Mouse (Mus musculus) midbrain, embryonic 14.5 days (tissue): ENCODE data around the gene Armt1. TPM values are rescaled to one million over a fixed set of nuclear protein-coding genes. Genes with fewer than 3 reads are reported as not detected.

Experiments
- ATAC-seq: fragments of 200-750 bp; cut with Nextera tagmentation; 2 replicates; pipeline ENCODE4 v1.8.0; 2017; ENCODE audit warnings: moderate number of reproducible peaks, moderate library complexity; ENCODE audit not compliant: low FRiP score, low TSS enrichment
- DNase-seq: peaks from one replicate; pipeline ENCODE4 v3.0.0-alpha.2; 2015
- H3K27ac ChIP-seq: fragments of 300-500 bp; sonication (generic); replicated peaks from 2 replicates; pipeline ENCODE4 v1.5.1; 2014; ENCODE audit warnings: mild to moderate bottlenecking, low read depth, low read length, moderate library complexity
- H3K27me3 ChIP-seq: fragments of 300-500 bp; sonication (generic); 2 replicates; pipeline ENCODE4 v1.6.1; 2014; ENCODE audit warnings: low read length, control low read depth, mixed read lengths; ENCODE audit not compliant: control insufficient read depth, insufficient read depth
- H3K36me3 ChIP-seq: fragments of 300-500 bp; sonication (generic); 2 replicates; pipeline ENCODE4 v1.6.1; 2014; ENCODE audit warnings: low read length, control low read depth; ENCODE audit not compliant: control insufficient read depth, insufficient read depth
- H3K4me1 ChIP-seq: fragments of 300-500 bp; sonication (generic); 2 replicates; pipeline ENCODE4 v1.6.1; 2014; ENCODE audit warnings: mild to moderate bottlenecking, antibody characterized with exemption, low read length, control low read depth; ENCODE audit not compliant: control insufficient read depth, insufficient read depth
- H3K4me2 ChIP-seq: fragments of 300-500 bp; sonication (generic); 2 replicates; pipeline ENCODE4 v1.6.1; 2014; ENCODE audit warnings: mild to moderate bottlenecking, low read length, moderate library complexity
- H3K4me3 ChIP-seq: fragments of 300-500 bp; sonication (generic); replicated peaks from 2 replicates; pipeline ENCODE4 v1.5.1; 2014; ENCODE audit warnings: low read depth, low read length
- H3K9ac ChIP-seq: fragments of 300-500 bp; sonication (generic); replicated peaks from 2 replicates; pipeline ENCODE4 v1.6.1; 2014; ENCODE audit warnings: mild to moderate bottlenecking, low read length, moderate library complexity
- H3K9me3 ChIP-seq: fragments of 300-500 bp; sonication (generic); 2 replicates; pipeline ENCODE4 v1.6.1; 2016; ENCODE audit warnings: low read length, control low read depth, mixed read lengths; ENCODE audit not compliant: control insufficient read depth
- WGBS: fragments of 180-500 bp; shearing (Covaris S2); extraction: QIAGEN DNeasy Blood & Tissue Kit; methylation state at CpG from one replicate; pipeline ENCODE4 v1.1.7; 2014; 5-methylcytosine and 5-hydroxymethylcytosine counted together
- polyA plus RNA-seq: library from polyadenylated mRNA; unstranded; fragments of >200 nt; fragmentation: Nextera tagmentation; extraction: Ambion mirVana; gene quantifications from 2 replicates; pipeline ENCODE4 v1.2.1, GENCODE M21; 2014

The Armt1 gene
- polyA plus RNA-seq, 1 experiment from 2014 or later: 14.7 TPM

GRCm38 (mm10) chr10:4489865-4490264 is 57.6 kb downstream of the Armt1 start:
- H3K9me3 ChIP-seq: no peaks in the 10 kb centered on the region
- H3K36me3 ChIP-seq: no peaks in the 10 kb centered on the region
- H3K4me1 ChIP-seq: no peaks in the 10 kb centered on the region
- H3K27ac ChIP-seq: no peak overlapping the region
- no peak overlapping the region for H3K4me2 ChIP-seq
- no peak for DNase-seq
- H3K9ac ChIP-seq: no peak overlapping the region
- no peak overlapping the region for H3K4me3 ChIP-seq
- no peaks in the 10 kb centered on the region for H3K27me3 ChIP-seq
- no peak for ATAC-seq
- 77% methylated on average over 5 of the region's 5 CpGs for WGBS

DNA sequence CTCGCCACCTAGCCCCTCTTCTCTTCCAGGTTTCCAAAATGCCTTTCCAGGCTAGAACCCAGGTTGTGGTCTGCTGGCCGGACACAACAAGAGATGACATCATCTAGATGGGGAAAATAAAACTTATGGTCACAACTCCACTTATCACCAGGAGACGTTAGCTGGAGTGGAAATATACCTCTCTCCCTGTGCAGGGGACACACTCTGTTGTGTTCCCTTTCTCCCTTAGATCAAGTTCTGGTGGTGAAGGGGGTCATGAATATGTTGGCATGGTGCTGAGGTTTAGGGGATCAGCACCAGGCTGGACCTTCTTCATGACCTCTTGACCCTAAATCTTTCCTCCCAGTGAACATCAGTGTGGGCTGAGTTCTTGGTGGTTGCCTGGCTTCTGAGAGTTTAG is 59.0 kb downstream of the Armt1 start:
- H3K27ac ChIP-seq: no peak overlapping the region
- no peak overlapping the region for H3K4me2 ChIP-seq
- WGBS: 44% methylated on average over 2 of the region's 3 CpGs
- H3K27me3 ChIP-seq: no peaks in the 10 kb centered on the region
- DNase-seq (no peak), ATAC-seq (no peak)
- no peak overlapping the region for H3K9ac ChIP-seq
- no peak overlapping the region for H3K4me3 ChIP-seq
- H3K4me1 ChIP-seq: no peaks in the 10 kb centered on the region
- no peaks in the 10 kb centered on the region for H3K9me3 ChIP-seq
- H3K36me3 ChIP-seq: no peaks in the 10 kb centered on the region

- WGBS: 48% methylated on average over 1 of the region's 1 CpGs
- Histone ChIP-seq H3K27me3 (no peaks in the 10 kb centered on the region), H3K36me3 (no peaks in the 10 kb centered on the region), H3K4me2 (no peak overlapping the region), H3K9ac (no peak overlapping the region), H3K27ac (no peak overlapping the region), H3K4me1 (no peaks in the 10 kb centered on the region), H3K4me3 (no peak overlapping the region), H3K9me3 (no peaks in the 10 kb centered on the region)
- ATAC-seq (no peak), DNase-seq (no peak)
These were observed 59.8 kb downstream of the Armt1 start for GRCm38 (mm10) chr10:4492045-4492444.

- Histone ChIP-seq H3K9me3 (no peaks in the 10 kb centered on the region), H3K4me3 (no peak overlapping the region), H3K27ac (no peak overlapping the region), H3K4me1 (no peaks in the 10 kb centered on the region), H3K27me3 (no peaks in the 10 kb centered on the region), H3K36me3 (no peaks in the 10 kb centered on the region), H3K9ac (no peak overlapping the region), H3K4me2 (no peak overlapping the region)
- ATAC-seq (no peak), DNase-seq (no peak)
- 7% methylated on average over 4 of the region's 4 CpGs for WGBS
These were observed 60.6 kb downstream of the Armt1 start for GRCm38 (mm10) chr10:4492909-4493308.

DNA sequence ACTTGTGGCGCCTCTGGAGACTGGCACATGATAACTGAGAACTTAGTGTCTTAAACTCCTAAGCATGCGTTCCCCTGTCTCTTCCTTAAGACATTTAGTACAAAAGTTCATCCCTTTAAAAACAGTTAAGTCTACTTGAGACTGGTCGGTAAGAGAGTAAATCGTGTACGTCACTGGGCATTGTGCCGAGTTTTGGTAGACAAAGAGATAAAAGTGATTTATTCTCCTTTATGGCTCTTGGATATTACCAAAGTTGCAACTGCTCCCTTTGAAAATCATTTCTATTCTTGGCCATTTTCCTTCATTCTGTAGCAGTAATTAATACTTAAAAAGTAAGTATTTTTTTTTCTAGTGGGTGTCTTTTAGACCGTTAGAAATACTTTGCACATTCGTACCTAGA is 71.0 kb downstream of the Armt1 start:
- Histone ChIP-seq H3K36me3 (no peaks in the 10 kb centered on the region), H3K27ac (no peak overlapping the region), H3K9me3 (no peaks in the 10 kb centered on the region), H3K9ac (no peak overlapping the region), H3K4me1 (no peaks in the 10 kb centered on the region), H3K27me3 (no peaks in the 10 kb centered on the region), H3K4me2 (no peak overlapping the region), H3K4me3 (no peak overlapping the region)
- ATAC-seq (no peak), DNase-seq (no peak)
- WGBS: 93% methylated on average over 8 of the region's 8 CpGs

Other genes with a start within 250 kb of the Armt1 start
- gene Akap12, start 166.1 kb upstream of the Armt1 start, polyA plus RNA-seq: 20.9 and 31.9 TPM in 2 replicates
- gene Zbtb2, start 44.4 kb upstream of the Armt1 start, polyA plus RNA-seq: 12.7 and 17.5 TPM in 2 replicates
- 44.5 and 45.7 TPM in 2 replicates for gene Rmnd1, start 79 bp upstream of the Armt1 start, polyA plus RNA-seq
- gene Ccdc170, start 50.0 kb downstream of the Armt1 start, polyA plus RNA-seq: 0.11 and 0.14 TPM in 2 replicates
- gene Esr1, start 179.1 kb downstream of the Armt1 start, polyA plus RNA-seq: 0.27 and 0.30 TPM in 2 replicates